Comparison of ENCODE assay signal across 11 mouse cellular contexts in the genomic region with DNA sequence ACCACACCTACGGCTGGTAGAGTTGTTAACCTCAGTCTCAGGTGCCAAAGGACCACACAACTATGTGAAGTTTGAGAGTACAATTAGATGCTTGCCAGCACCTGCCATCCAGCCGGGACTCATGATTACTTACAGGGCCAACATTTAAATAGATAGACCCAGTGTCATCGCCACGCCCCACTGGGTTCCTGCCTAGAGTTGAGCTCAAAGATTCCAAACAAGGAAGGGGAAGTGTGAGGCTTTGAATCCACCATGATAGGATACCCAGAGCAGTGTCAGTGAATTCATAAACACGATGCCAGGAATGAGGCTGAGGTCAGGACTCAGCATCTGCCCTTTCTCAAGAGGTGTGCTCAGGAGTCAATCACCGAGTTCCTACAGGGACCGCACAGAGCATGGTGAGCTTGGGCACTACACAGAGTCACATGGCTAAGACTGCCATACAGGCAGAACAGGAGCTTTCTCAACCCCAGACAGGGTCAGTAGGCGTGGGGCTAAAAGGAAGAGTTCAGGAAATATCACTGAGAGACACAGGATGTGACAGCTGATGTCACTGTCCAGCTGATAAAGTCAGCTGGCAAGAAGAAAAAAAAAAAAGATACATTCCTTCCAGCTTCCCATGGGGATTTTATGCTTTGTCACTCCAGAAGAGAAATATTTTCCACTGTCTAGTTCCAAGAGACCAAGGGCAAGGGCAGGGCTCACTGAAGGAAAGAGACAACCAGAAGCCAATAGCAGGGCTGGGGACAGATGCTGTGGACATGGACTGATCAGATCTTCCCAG. TPM values are rescaled to one million over a fixed set of nuclear protein-coding genes. Genes with fewer than 3 reads are reported as not detected.
A peak's percentile ranks its signal among the peaks of the same experiment; 100 is the strongest.
DNase-seq lines count a peak whose midpoint lies in the region; ATAC-seq lines count a peak whose summit lies in the region.
"Had no signal": no experiment of that assay in that cellular context is flagged by ENCODE, and none has a peak within 500 bp of the region (broad histone marks: within the 10 kb centered on the region; RNA-seq: fewer than 3 reads in every experiment).

No protein-coding gene starts in this region.

- peaks cover 29% of the 10 kb centered on the region for H3K4me1 ChIP-seq in kidney, embryonic 15.5 days
- peaks cover 8% of the 10 kb centered on the region; the same call in 1 of the 2 replicates for H3K4me1 ChIP-seq in brown adipose tissue, adult 24 weeks (ENCODE audit: control insufficient read depth, insufficient read depth, insufficient read length, low read length)

- H3K27me3 ChIP-seq in kidney, embryonic 15.5 days = no peaks in the 10 kb centered on the region
- H3K27me3 ChIP-seq: lung, embryonic 15.5 days had no signal

- ATAC-seq in kidney, embryonic 15.5 days (replicated peaks; ENCODE audit: low FRiP score) = no peak

- WGBS in kidney, embryonic 15.5 days = 77% methylated on average over 8 of the region's 8 CpGs

- H3K27ac ChIP-seq in kidney, embryonic 15.5 days = no peak overlapping the region
- peak overlapping the region; percentile 79 for H3K27ac ChIP-seq in brown adipose tissue, adult 24 weeks (replicated peaks; ENCODE audit: low read depth, low read length)
- H3K27ac ChIP-seq: lung, embryonic 15.5 days had no signal

- no peaks in the 10 kb centered on the region for H3K36me3 ChIP-seq in kidney, embryonic 15.5 days
- H3K36me3 ChIP-seq: lung, embryonic 15.5 days had no signal

- H3K9me3 ChIP-seq in kidney, embryonic 15.5 days (replicated peaks) = no peaks in the 10 kb centered on the region
- H3K9me3 ChIP-seq: lung, embryonic 15.5 days had no signal

- H3K9ac ChIP-seq in kidney, embryonic 15.5 days = no peak overlapping the region
- H3K9ac ChIP-seq: lung, embryonic 15.5 days had no signal

- DNase-seq in kidney, adult 11 months = peak; percentile 67
- DNase-seq in kidney, adult 9 months = peak; percentile 69
- DNase-seq in mesoderm, embryonic 11.5 days (ENCODE audit: low read depth, low spot score) = peak; percentile 21
- DNase-seq in layer of hippocampus, adult 18-20 months (ENCODE audit: low spot score in 2 of 2) = no peak
- no peak for DNase-seq in left cerebral cortex, adult 11 months (ENCODE audit: low spot score)
- no peak for DNase-seq in layer of hippocampus, postnatal 25 days (ENCODE audit: extremely low spot score in 1 of 2, low spot score in 1 of 2)
- DNase-seq: layer of hippocampus, adult 9-11 months; thymus, adult 18-20 months had no signal

- H3K4me3 ChIP-seq in kidney, embryonic 15.5 days (replicated peaks) = no peak overlapping the region
- H3K4me3 ChIP-seq in brown adipose tissue, adult 24 weeks (ENCODE audit: insufficient read depth, low read depth, low read length) = no peak overlapping the region
- H3K4me3 ChIP-seq: lung, embryonic 15.5 days had no signal

- H3K4me2 ChIP-seq in kidney, embryonic 15.5 days = no peak overlapping the region
- H3K4me2 ChIP-seq: lung, embryonic 15.5 days had no signal

RNA-seq across cellular contexts. Expression of a gene that starts 30.2 kb away (rescaled TPM):
- 21.7 and 22.0 TPM in 2 replicates for polyA plus RNA-seq in kidney, embryonic 15.5 days (2015; fragmentation: Nextera tagmentation; extraction: Ambion mirVana)
- 2.3 TPM in 2 replicates for polyA plus RNA-seq in brown adipose tissue, adult 24 weeks (2012; ENCODE audit: insufficient read depth, insufficient read length, missing spikeins)
- total RNA-seq in layer of hippocampus, adult 18-20 months (2021) = 10 to 100 TPM; 51.9 to 53.4 TPM
- 10 to 100 TPM; 53.9 to 56.2 TPM for total RNA-seq in layer of hippocampus, postnatal 25 days (2021)

Comparison
In these comparisons a context has a peak if more than half of its experiments do, and no peak if none do; other contexts are left out.
1. DNase-seq: peak in kidney, adult 11 months (single experiment), kidney, adult 9 months (single experiment) and mesoderm, embryonic 11.5 days (single experiment); none in layer of hippocampus, adult 18-20 months (0 of 2), left cerebral cortex, adult 11 months (single experiment) and layer of hippocampus, postnatal 25 days (0 of 2).